Mouse (Mus musculus): ENCODE data around the gene Ticam1. TPM values are rescaled to one million over a fixed set of nuclear protein-coding genes. Genes with fewer than 3 reads are reported as not detected.

Gene Ticam1
- 9.2 TPM for polyA plus RNA-seq (2017; shearing (Covaris generic))

GRCm38 (mm10) chr17:56276643-56277566, at the start of gene Ticam1:
Gene Ticam1 (minus strand): TSS chr17:56276786.

GRCm38 (mm10) chr17:56325450-56326152, 49.0 kb upstream of the Ticam1 start, which contains the start of gene Kdm4b:
Gene Kdm4b (plus strand): TSS chr17:56326062.

GRCm38 (mm10) chr17:56303160-56303846, 26.7 kb upstream of the Ticam1 start, which contains the start of gene Uhrf1:
Gene Uhrf1 (plus strand): TSS chr17:56303321.

GRCm38 (mm10) chr17:56300186-56300585, 23.6 kb upstream of the Ticam1 start, which contains the start of gene Arrdc5:
Gene Arrdc5 (minus strand): TSS chr17:56300286.

GRCm38 (mm10) chr17:56292531-56293222, 16.1 kb upstream of the Ticam1 start, which contains the start of gene Plin3:
Gene Plin3 (minus strand): TSS chr17:56292873.

GRCm38 (mm10) chr17:56256239-56256881, 20.2 kb downstream of the Ticam1 start, which contains the start of gene Fem1a:
Gene Fem1a (plus strand): TSS chr17:56256810.

Other genes with a start within 250 kb of the Ticam1 start
- gene Sh3gl1, start 240.2 kb downstream of the Ticam1 start, polyA plus RNA-seq (2017; shearing (Covaris generic)), result 199 TPM
- gene Chaf1a, start 236.3 kb downstream of the Ticam1 start, polyA plus RNA-seq (2017; shearing (Covaris generic)), result 0.71 TPM
- gene Ubxn6, start 201.8 kb downstream of the Ticam1 start, polyA plus RNA-seq (2017; shearing (Covaris generic)), result 88.2 TPM
- 160 TPM for gene Hdgfl2, start 197.2 kb downstream of the Ticam1 start, polyA plus RNA-seq (2017; shearing (Covaris generic))
- gene Plin4, start 167.0 kb downstream of the Ticam1 start, polyA plus RNA-seq (2017; shearing (Covaris generic)), result not detected
- not detected for gene Plin5, start 159.2 kb downstream of the Ticam1 start, polyA plus RNA-seq (2017; shearing (Covaris generic))
- not detected for gene Lrg1, start 154.8 kb downstream of the Ticam1 start, polyA plus RNA-seq (2017; shearing (Covaris generic))
- gene Sema6b, start 136.4 kb downstream of the Ticam1 start, polyA plus RNA-seq (2017; shearing (Covaris generic)), result not detected
- 35.0 TPM for gene Tnfaip8l1, start 114.3 kb downstream of the Ticam1 start, polyA plus RNA-seq (2017; shearing (Covaris generic))
- 61.5 TPM for gene Mydgf, start 92.9 kb downstream of the Ticam1 start, polyA plus RNA-seq (2017; shearing (Covaris generic))
- 45.3 TPM for gene Dpp9, start 57.9 kb downstream of the Ticam1 start, polyA plus RNA-seq (2017; shearing (Covaris generic))
- gene Fem1a, start 20.0 kb downstream of the Ticam1 start, polyA plus RNA-seq (2017; shearing (Covaris generic)), result 5.0 TPM
- gene Plin3, start 16.1 kb upstream of the Ticam1 start, polyA plus RNA-seq (2017; shearing (Covaris generic)), result 45.8 TPM
- gene Arrdc5, start 23.5 kb upstream of the Ticam1 start, polyA plus RNA-seq (2017; shearing (Covaris generic)), result not detected
- 25.5 TPM for gene Uhrf1, start 26.5 kb upstream of the Ticam1 start, polyA plus RNA-seq (2017; shearing (Covaris generic))
- 17.8 TPM for gene Kdm4b, start 49.3 kb upstream of the Ticam1 start, polyA plus RNA-seq (2017; shearing (Covaris generic))
- gene Ptprs, start 199.7 kb upstream of the Ticam1 start, polyA plus RNA-seq (2017; shearing (Covaris generic)), result 11.2 TPM
- gene Znrf4, start 235.6 kb upstream of the Ticam1 start, polyA plus RNA-seq (2017; shearing (Covaris generic)), result not detected